Mouse (Mus musculus) forebrain, embryonic 10.5 days (tissue): ENCODE measurements at regions not wholly inside any gene's neighbourhood (a gene's known extent, or its start where the extent isn't known, plus 50 kb on each side); places are given as distances from the start of the nearest gene placed in this dataset.
"Not testable (repeated sequence)": the region's sequence is repeated elsewhere in the genome, so short reads cannot be mapped to it uniquely, and the experiment has no call there.

Source experiments
- DNase-seq: peaks from one replicate; pipeline ENCODE4 v3.0.0-alpha.2; 2017; ENCODE audit warnings: low spot score; ENCODE audit errors: extremely low spot score
- H3K27ac ChIP-seq: fragments of 300-500 bp; sonication (generic); 2 replicates; pipeline ENCODE4 v1.5.1; 2016; ENCODE audit warnings: mild to moderate bottlenecking
- H3K27me3 ChIP-seq: fragments of 300-500 bp; sonication (generic); 2 replicates; pipeline ENCODE4 v1.6.1; 2016; ENCODE audit warnings: mild to moderate bottlenecking; ENCODE audit not compliant: poor library complexity, severe bottlenecking
- H3K36me3 ChIP-seq: fragments of 300-500 bp; sonication (generic); replicated peaks from 2 replicates; pipeline ENCODE4 v1.6.1; 2016; ENCODE audit warnings: mild to moderate bottlenecking, moderate library complexity
- H3K4me1 ChIP-seq: fragments of 300-500 bp; sonication (generic); 2 replicates; pipeline ENCODE4 v1.6.1; 2016
- H3K4me3 ChIP-seq: fragments of 300-500 bp; sonication (generic); 2 replicates; pipeline ENCODE4 v1.5.1; 2016; ENCODE audit warnings: mild to moderate bottlenecking, moderate library complexity
- H3K9me3 ChIP-seq: fragments of 300-500 bp; sonication (generic); 2 replicates; pipeline ENCODE4 v1.6.1; 2016; ENCODE audit warnings: mild to moderate bottlenecking, moderate library complexity
- WGBS: fragments of 180-500 bp; shearing (Covaris S2); methylation state at CpG from one replicate; pipeline ENCODE4 v1.1.7; 2016; 5-methylcytosine and 5-hydroxymethylcytosine counted together

GRCm38 (mm10) chr13:89375526-89376474, 163.8 kb upstream of the Hapln1 start:
- no peaks in the 10 kb centered on the region for H3K36me3 ChIP-seq
- H3K27ac ChIP-seq, result no peak overlapping the region
- no peak overlapping the region for H3K4me3 ChIP-seq
- H3K27me3 ChIP-seq, result no peaks in the 10 kb centered on the region
- WGBS, result 95% methylated on average over 4 of the region's 4 CpGs
- no peaks in the 10 kb centered on the region for H3K9me3 ChIP-seq
- no peak for DNase-seq
- no peaks in the 10 kb centered on the region for H3K4me1 ChIP-seq

DNA sequence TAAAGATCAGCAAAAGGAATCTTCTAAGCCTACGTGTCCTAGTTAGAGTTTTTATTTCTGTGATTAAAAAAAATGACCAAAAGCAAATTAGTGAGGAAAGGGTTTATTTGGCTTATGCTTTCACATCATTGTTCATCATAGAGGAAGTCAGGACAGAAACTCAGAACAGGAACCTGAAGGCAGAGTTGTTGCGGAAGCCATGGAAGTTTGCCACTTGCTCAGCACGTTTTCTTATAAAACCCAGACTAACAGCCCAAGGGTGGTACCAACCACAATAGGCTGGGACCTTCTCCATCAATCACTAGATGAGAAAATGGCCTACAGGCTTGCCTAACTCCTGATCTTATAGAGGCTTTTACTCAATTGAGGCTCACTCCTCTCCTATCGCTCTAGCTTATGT, 161.2 kb upstream of the Hapln1 start:
- Histone ChIP-seq H3K27me3 (no peaks in the 10 kb centered on the region), H3K36me3 (no peaks in the 10 kb centered on the region), H3K4me3 (no peak overlapping the region), H3K9me3 (no peaks in the 10 kb centered on the region), H3K4me1 (no peaks in the 10 kb centered on the region), H3K27ac (no peak overlapping the region)
- no peak for DNase-seq
- WGBS, result 91% methylated on average over 4 of the region's 4 CpGs

DNA sequence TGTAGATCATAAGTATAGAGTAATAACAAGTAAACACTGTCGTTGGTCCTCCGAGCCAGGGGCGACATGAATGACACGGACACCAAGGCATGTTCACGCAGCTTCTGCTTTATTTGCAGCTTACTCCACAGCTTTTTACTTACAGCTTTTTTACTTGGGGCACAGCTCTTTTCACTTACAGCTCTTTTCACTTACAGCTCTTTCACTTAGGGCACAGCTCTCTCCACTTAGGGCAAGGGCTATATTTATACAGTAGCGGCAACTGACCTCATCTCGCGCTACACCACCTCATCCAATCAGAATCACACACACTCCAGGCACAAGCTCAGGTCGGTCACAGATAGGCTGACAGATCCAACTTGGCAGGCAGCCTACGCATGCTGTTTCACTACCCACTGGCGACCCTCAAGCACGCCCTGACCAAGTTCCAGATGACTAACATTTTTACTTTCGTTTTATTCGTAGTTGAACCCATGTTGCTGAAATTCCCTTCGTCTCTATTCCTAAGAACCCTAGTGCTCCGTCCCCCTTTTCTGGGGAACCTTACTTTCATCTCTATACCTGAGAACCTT, 155.9 kb upstream of the Hapln1 start:
- H3K9me3 ChIP-seq, H3K27me3 ChIP-seq, H3K4me1 ChIP-seq, H3K27ac ChIP-seq, H3K4me3 ChIP-seq, DNase-seq, H3K36me3 ChIP-seq: not testable (repeated sequence)
- WGBS, result 95% methylated on average over 16 of the region's 16 CpGs

GRCm38 (mm10) chr13:89384598-89385145, 154.9 kb upstream of the Hapln1 start:
- Histone ChIP-seq H3K4me3 (no peak overlapping the region), H3K4me1 (no peaks in the 10 kb centered on the region), H3K36me3 (no peaks in the 10 kb centered on the region), H3K27ac (no peak overlapping the region), H3K9me3 (no peaks in the 10 kb centered on the region), H3K27me3 (no peaks in the 10 kb centered on the region)
- no peak for DNase-seq
- 95% methylated on average over 11 of the region's 11 CpGs for WGBS

DNA sequence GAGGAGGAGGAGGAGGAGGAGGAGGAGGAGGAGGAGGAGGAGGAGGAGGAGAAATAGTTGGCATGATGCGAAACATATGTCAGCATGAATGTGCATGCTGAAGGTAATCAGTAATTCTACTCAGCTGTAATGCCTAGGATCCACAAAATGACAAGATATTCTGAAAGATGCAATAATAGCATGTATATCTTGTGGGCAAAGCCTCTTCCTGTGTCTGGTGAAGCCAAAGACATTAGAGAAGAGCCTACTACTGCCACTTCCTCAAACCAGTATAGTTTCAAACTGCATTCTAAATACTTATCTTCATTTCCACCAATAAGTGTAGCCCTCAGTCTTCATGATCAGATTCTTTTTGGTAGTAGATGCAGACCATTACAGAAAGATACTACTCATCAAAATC, 152.2 kb upstream of the Hapln1 start:
- Histone ChIP-seq H3K36me3 (no peaks in the 10 kb centered on the region), H3K4me1 (no peaks in the 10 kb centered on the region), H3K4me3 (no peak overlapping the region), H3K27me3 (no peaks in the 10 kb centered on the region), H3K27ac (no peak overlapping the region), H3K9me3 (no peaks in the 10 kb centered on the region)
- WGBS, result 92% methylated on average over 1 of the region's 1 CpGs
- no peak for DNase-seq

- 53% methylated on average over 1 of the region's 1 CpGs for WGBS
- no peaks in the 10 kb centered on the region for H3K36me3 ChIP-seq
- no peaks in the 10 kb centered on the region for H3K9me3 ChIP-seq
- no peak for DNase-seq
- no peak overlapping the region for H3K4me3 ChIP-seq
- no peaks in the 10 kb centered on the region for H3K4me1 ChIP-seq
- H3K27me3 ChIP-seq, result no peaks in the 10 kb centered on the region
- no peak overlapping the region for H3K27ac ChIP-seq
Observed at GRCm38 (mm10) chr13:89389149-89389548, 150.4 kb upstream of the Hapln1 start.

GRCm38 (mm10) chr13:89394717-89395344, 144.8 kb upstream of the Hapln1 start:
- no peaks in the 10 kb centered on the region for H3K27me3 ChIP-seq
- no peaks in the 10 kb centered on the region for H3K4me1 ChIP-seq
- WGBS, result 81% methylated on average over 5 of the region's 5 CpGs
- no peaks in the 10 kb centered on the region for H3K9me3 ChIP-seq
- no peaks in the 10 kb centered on the region for H3K36me3 ChIP-seq
- no peak for DNase-seq
- H3K27ac ChIP-seq, result no peak overlapping the region
- H3K4me3 ChIP-seq, result no peak overlapping the region

GRCm38 (mm10) chr13:89395851-89396250, 143.7 kb upstream of the Hapln1 start:
- no peaks in the 10 kb centered on the region for H3K4me1 ChIP-seq
- 80% methylated on average over 3 of the region's 3 CpGs for WGBS
- no peaks in the 10 kb centered on the region for H3K36me3 ChIP-seq
- H3K27me3 ChIP-seq, result no peaks in the 10 kb centered on the region
- no peak for DNase-seq
- H3K9me3 ChIP-seq, result no peaks in the 10 kb centered on the region
- no peak overlapping the region for H3K4me3 ChIP-seq
- no peak overlapping the region for H3K27ac ChIP-seq

- no peaks in the 10 kb centered on the region for H3K4me1 ChIP-seq
- no peaks in the 10 kb centered on the region for H3K9me3 ChIP-seq
- no peaks in the 10 kb centered on the region for H3K27me3 ChIP-seq
- no peak overlapping the region for H3K4me3 ChIP-seq
- H3K36me3 ChIP-seq, result no peaks in the 10 kb centered on the region
- WGBS, result 86% methylated on average over 5 of the region's 5 CpGs
- DNase-seq, result no peak
- no peak overlapping the region for H3K27ac ChIP-seq
Observed at GRCm38 (mm10) chr13:89401084-89401671, 138.4 kb upstream of the Hapln1 start.

GRCm38 (mm10) chr13:89410504-89410903, 129.1 kb upstream of the Hapln1 start:
- 88% methylated on average over 2 of the region's 2 CpGs for WGBS
- no peak overlapping the region for H3K27ac ChIP-seq
- H3K27me3 ChIP-seq, result no peaks in the 10 kb centered on the region
- H3K4me1 ChIP-seq, result no peaks in the 10 kb centered on the region; the same call in 1 of the 2 replicates
- no peak for DNase-seq
- no peaks in the 10 kb centered on the region for H3K9me3 ChIP-seq
- H3K36me3 ChIP-seq, result no peaks in the 10 kb centered on the region
- no peak overlapping the region for H3K4me3 ChIP-seq

DNA sequence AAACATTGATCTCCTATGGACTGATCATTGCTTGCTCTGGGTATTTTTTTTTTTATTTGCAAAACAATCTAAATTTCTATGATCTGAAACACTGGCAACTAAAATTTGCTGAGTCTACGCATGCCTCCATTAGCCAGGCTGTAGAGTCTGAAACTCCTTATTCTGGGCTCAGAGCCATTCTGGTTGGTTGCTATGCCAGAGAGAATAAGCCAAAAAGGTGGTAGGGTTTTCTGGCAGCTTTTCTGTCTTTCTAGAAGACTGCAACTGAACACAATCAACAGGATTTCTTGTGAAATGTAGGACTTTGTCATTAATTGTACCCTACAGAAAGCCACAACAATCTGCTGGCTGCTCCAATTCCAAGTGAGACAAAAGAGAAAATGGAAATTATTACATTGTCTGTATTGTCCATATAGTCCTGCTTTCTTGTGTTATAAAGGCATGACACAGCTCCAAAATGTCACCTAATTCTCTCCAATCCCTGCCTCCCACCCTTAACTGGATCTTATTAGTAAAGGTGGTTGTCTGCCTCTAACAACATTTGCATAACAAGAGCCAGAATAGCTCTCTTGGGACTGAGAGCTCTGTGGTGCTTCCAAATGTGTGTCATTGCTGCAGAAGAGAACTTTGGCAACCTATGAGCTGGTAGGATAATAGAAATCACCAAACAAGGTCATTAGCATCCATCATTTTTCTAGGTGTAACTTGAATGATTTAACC, 126.7 kb upstream of the Hapln1 start:
- no peak for DNase-seq
- Histone ChIP-seq H3K27ac (no peak overlapping the region), H3K27me3 (no peaks in the 10 kb centered on the region), H3K4me3 (no peak overlapping the region), H3K4me1 (no peaks in the 10 kb centered on the region; the same call in 1 of the 2 replicates), H3K9me3 (no peaks in the 10 kb centered on the region), H3K36me3 (no peaks in the 10 kb centered on the region)
- 98% methylated on average over 1 of the region's 1 CpGs for WGBS

DNA sequence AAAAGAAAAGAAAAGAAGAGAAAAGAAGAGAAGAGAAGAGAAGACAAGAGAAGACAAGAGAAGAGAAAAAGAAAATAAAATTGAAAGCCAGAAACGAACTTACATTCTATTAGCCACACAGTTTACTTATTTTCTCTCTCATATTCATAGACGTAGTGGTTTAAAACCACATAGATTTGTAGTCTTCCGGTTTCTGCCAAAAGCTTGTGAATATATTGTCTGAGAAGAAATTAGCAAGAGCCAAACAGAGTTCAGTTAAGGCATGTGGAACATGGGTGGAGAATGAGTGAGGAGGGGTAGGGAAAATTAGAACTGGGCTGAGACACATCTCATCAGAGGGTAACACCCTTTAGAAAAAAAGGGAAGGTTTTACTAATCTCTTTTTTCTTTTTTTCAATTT, 120.8 kb upstream of the Hapln1 start:
- 92% methylated on average over 3 of the region's 3 CpGs for WGBS
- H3K36me3 ChIP-seq, result no peaks in the 10 kb centered on the region
- DNase-seq, result no peak
- no peaks in the 10 kb centered on the region for H3K9me3 ChIP-seq
- peaks cover 5% of the 10 kb centered on the region; the same call in 1 of the 2 replicates for H3K4me1 ChIP-seq
- no peak overlapping the region for H3K4me3 ChIP-seq
- H3K27me3 ChIP-seq, result no peaks in the 10 kb centered on the region
- no peak overlapping the region for H3K27ac ChIP-seq
